Mouse (Mus musculus): ENCODE data around the gene Tdrd3.

DNA sequence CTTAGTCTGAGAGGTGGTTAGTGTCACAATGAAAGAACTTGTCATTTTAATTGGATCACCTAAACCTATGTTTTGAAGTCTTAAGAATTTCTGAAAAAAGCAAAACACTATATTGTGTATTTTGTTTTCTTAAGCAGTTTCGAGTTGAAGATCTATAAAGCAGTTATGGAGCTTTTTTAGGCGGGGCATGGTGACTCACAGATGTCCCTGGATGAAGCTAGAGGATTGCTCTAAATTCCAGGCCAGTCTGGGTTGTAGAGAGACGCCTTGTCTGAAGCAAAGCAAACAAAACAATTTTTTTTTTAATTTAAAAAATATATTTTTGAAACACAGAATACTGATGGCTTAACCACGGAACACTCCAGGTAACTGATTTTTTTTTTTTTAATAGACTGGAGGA lies 4.1 kb downstream of the Tdrd3 start:
- TF ChIP-seq CTCF (IDR thresholded peaks at IDR 0.05; ENCODE audit: low read depth, low read length): no peak
- no peak for TF ChIP-seq POLR2A (IDR thresholded peaks at IDR 0.05; ENCODE audit: borderline replicate concordance, low read depth, low read length)
